Mouse (Mus musculus): ENCODE measurements around the gene Mcam. TPM values are rescaled to one million over a fixed set of nuclear protein-coding genes. Genes with fewer than 3 reads are reported as not detected.
A peak's percentile ranks its signal among the peaks of the same experiment; 100 is the strongest.

Gene Mcam
- total RNA-seq (2014; rRNA removed) (3.6 and 6.7 TPM in 2 replicates), polyA plus RNA-seq (2012; rRNA removed) (4.2 and 4.5 TPM in 2 replicates)

- H3K4me1 ChIP-seq (ENCODE audit: control insufficient read depth, insufficient read depth, low read length): peaks cover 4% of the 10 kb centered on the region; the same call in 1 of the 2 replicates
Measured at GRCm38 (mm10) chr9:44134101-44134850, at the start of gene Mcam. Gene Mcam (plus strand): TSS chr9:44134469.

GRCm38 (mm10) chr9:44084659-44085229 lies 49.5 kb upstream of the Mcam start:
- TF ChIP-seq POLR2A (IDR thresholded peaks at IDR 0.05; ENCODE audit: extremely low read depth, insufficient read depth, low read length) (peak; percentile 94), CTCF (IDR thresholded peaks at IDR 0.05; ENCODE audit: low read depth, low read length) (no peak)
- DNase-seq (ENCODE audit: extremely low read depth, low read depth, low spot score): peak; percentile 68
- H3K27me3 ChIP-seq (ENCODE audit: control insufficient read depth, insufficient read depth, low read length): no peaks in the 10 kb centered on the region
- peak overlapping the region; percentile 84 for H3K4me3 ChIP-seq (ENCODE audit: insufficient read depth, low read depth, low read length)
- H3K9ac ChIP-seq (ENCODE audit: low read depth, low read length): peak overlapping the region; percentile 97
- peak overlapping the region; percentile 96 for H3K27ac ChIP-seq (replicated peaks; ENCODE audit: insufficient read depth, low read depth, low read length)
- H3K79me2 ChIP-seq (ENCODE audit: control insufficient read depth, insufficient read depth, low read length): peaks cover 6% of the 10 kb centered on the region; the same call in 1 of the 2 replicates
- peaks cover 19% of the 10 kb centered on the region for H3K4me1 ChIP-seq (ENCODE audit: control insufficient read depth, insufficient read depth, low read length)
- WGBS: under 1% methylated on average over 60 of the region's 62 CpGs
- peaks cover under 1% of the 10 kb centered on the region; the same call in 1 of the 2 replicates for H3K36me3 ChIP-seq (ENCODE audit: control insufficient read depth, insufficient read depth, low read length)

More at GRCm38 (mm10) chr9:44134101-44134850, at the start of gene Mcam:
- TF ChIP-seq CTCF (IDR thresholded peaks at IDR 0.05; ENCODE audit: low read depth, low read length): no peak
- TF ChIP-seq POLR2A (IDR thresholded peaks at IDR 0.05; ENCODE audit: extremely low read depth, insufficient read depth, low read length): 0 out of 2 replicates have a peak, but pooled peaks have one; percentile 20
- Histone ChIP-seq H3K4me3 (ENCODE audit: insufficient read depth, low read depth, low read length) (peak within 1 kb of the TSS; percentile 70), H3K79me2 (ENCODE audit: control insufficient read depth, insufficient read depth, low read length) (no peaks in the 10 kb centered on the region; the same call in 1 of the 2 replicates), H3K9ac (ENCODE audit: low read depth, low read length) (peak within 1 kb of the TSS; percentile 80), H3K27me3 (ENCODE audit: control insufficient read depth, insufficient read depth, low read length) (peaks cover 10% of the 10 kb centered on the region; the same call in 1 of the 2 replicates), H3K27ac (replicated peaks; ENCODE audit: insufficient read depth, low read depth, low read length) (peak within 1 kb of the TSS; percentile 71), H3K36me3 (ENCODE audit: control insufficient read depth, insufficient read depth, low read length) (no peaks in the 10 kb centered on the region)
- 2% methylated on average over 55 of the region's 55 CpGs for WGBS
- DNase-seq (ENCODE audit: extremely low read depth, low read depth, low spot score): no peak

GRCm38 (mm10) chr9:44085276-44085675 lies 49.0 kb upstream of the Mcam start:
- 9% methylated on average over 10 of the region's 10 CpGs for WGBS
- peaks cover 19% of the 10 kb centered on the region for H3K4me1 ChIP-seq (ENCODE audit: control insufficient read depth, insufficient read depth, low read length)

GRCm38 (mm10) chr9:44085741-44086665 lies 48.3 kb upstream of the Mcam start:
- peaks cover 6% of the 10 kb centered on the region; the same call in 1 of the 2 replicates for H3K79me2 ChIP-seq (ENCODE audit: control insufficient read depth, insufficient read depth, low read length)
- peak; percentile 89 for DNase-seq (ENCODE audit: extremely low read depth, low read depth, low spot score)
- 22% methylated on average over 15 of the region's 15 CpGs for WGBS

More at GRCm38 (mm10) chr9:44085276-44085675, 49.0 kb upstream of the Mcam start:
- peak overlapping the region; percentile 84 for H3K4me3 ChIP-seq (ENCODE audit: insufficient read depth, low read depth, low read length)
- peaks cover 6% of the 10 kb centered on the region; the same call in 1 of the 2 replicates for H3K79me2 ChIP-seq (ENCODE audit: control insufficient read depth, insufficient read depth, low read length)
- peak overlapping the region; percentile 95 for H3K27ac ChIP-seq (replicated peaks; ENCODE audit: insufficient read depth, low read depth, low read length)
- DNase-seq (ENCODE audit: extremely low read depth, low read depth, low spot score): no peak
- peaks cover 6% of the 10 kb centered on the region; the same call in 1 of the 2 replicates for H3K36me3 ChIP-seq (ENCODE audit: control insufficient read depth, insufficient read depth, low read length)
- no peak for TF ChIP-seq CTCF (IDR thresholded peaks at IDR 0.05; ENCODE audit: low read depth, low read length)
- no peak for TF ChIP-seq POLR2A (IDR thresholded peaks at IDR 0.05; ENCODE audit: extremely low read depth, insufficient read depth, low read length)
- no peaks in the 10 kb centered on the region for H3K27me3 ChIP-seq (ENCODE audit: control insufficient read depth, insufficient read depth, low read length)
- peak overlapping the region; percentile 97 for H3K9ac ChIP-seq (ENCODE audit: low read depth, low read length)

GRCm38 (mm10) chr9:44086960-44087359 lies 47.3 kb upstream of the Mcam start:
- no peak overlapping the region for H3K9ac ChIP-seq (ENCODE audit: low read depth, low read length)
- DNase-seq (ENCODE audit: extremely low read depth, low read depth, low spot score): peak; percentile 40
- H3K36me3 ChIP-seq (ENCODE audit: control insufficient read depth, insufficient read depth, low read length): peaks cover 12% of the 10 kb centered on the region; the same call in 1 of the 2 replicates
- TF ChIP-seq CTCF (IDR thresholded peaks at IDR 0.05; ENCODE audit: low read depth, low read length): no peak
- no peak for TF ChIP-seq POLR2A (IDR thresholded peaks at IDR 0.05; ENCODE audit: extremely low read depth, insufficient read depth, low read length)
- H3K79me2 ChIP-seq (ENCODE audit: control insufficient read depth, insufficient read depth, low read length): peaks cover 6% of the 10 kb centered on the region; the same call in 1 of the 2 replicates
- 74% methylated on average over 10 of the region's 10 CpGs for WGBS
- no peaks in the 10 kb centered on the region for H3K27me3 ChIP-seq (ENCODE audit: control insufficient read depth, insufficient read depth, low read length)
- no peak overlapping the region for H3K27ac ChIP-seq (replicated peaks; ENCODE audit: insufficient read depth, low read depth, low read length)
- H3K4me1 ChIP-seq (ENCODE audit: control insufficient read depth, insufficient read depth, low read length): peaks cover 19% of the 10 kb centered on the region
- peak overlapping the region; percentile 15 for H3K4me3 ChIP-seq (ENCODE audit: insufficient read depth, low read depth, low read length)

More at GRCm38 (mm10) chr9:44085741-44086665, 48.3 kb upstream of the Mcam start:
- Histone ChIP-seq H3K27me3 (ENCODE audit: control insufficient read depth, insufficient read depth, low read length) (no peaks in the 10 kb centered on the region), H3K4me3 (ENCODE audit: insufficient read depth, low read depth, low read length) (peak overlapping the region; percentile 70), H3K36me3 (ENCODE audit: control insufficient read depth, insufficient read depth, low read length) (peaks cover 7% of the 10 kb centered on the region; the same call in 1 of the 2 replicates), H3K27ac (replicated peaks; ENCODE audit: insufficient read depth, low read depth, low read length) (peak overlapping the region; percentile 95), H3K4me1 (ENCODE audit: control insufficient read depth, insufficient read depth, low read length) (peaks cover 19% of the 10 kb centered on the region), H3K9ac (ENCODE audit: low read depth, low read length) (peak overlapping the region; percentile 97)
- TF ChIP-seq CTCF (IDR thresholded peaks at IDR 0.05; ENCODE audit: low read depth, low read length): no peak
- TF ChIP-seq POLR2A (IDR thresholded peaks at IDR 0.05; ENCODE audit: extremely low read depth, insufficient read depth, low read length): no peak

Data from liver, adult 2 months (tissue).